Mouse (Mus musculus) olfactory bulb, adult 2 months (tissue): ENCODE measurements at regions not wholly inside any gene's neighbourhood (a gene's known extent, or its start where the extent isn't known, plus 50 kb on each side); places are given as distances from the start of the nearest gene placed in this dataset.

ENCODE experiments used
- CTCF ChIP-seq: fragments of 200-500 bp; IDR thresholded peaks from 2 replicates; pipeline ENCODE4 v1.5.1; 2012; ENCODE audit warnings: low read depth, mild to moderate bottlenecking, low read length, moderate library complexity; ENCODE audit not compliant: insufficient read depth
- POLR2A ChIP-seq: fragments of 200-500 bp; IDR thresholded peaks from 2 replicates; pipeline ENCODE4 v1.6.1; 2012; ENCODE audit warnings: mild to moderate bottlenecking, low read depth, low read length, moderate library complexity; ENCODE audit not compliant: insufficient read depth

- TF ChIP-seq POLR2A (no peak), CTCF (no peak)
These were observed 234.5 kb upstream of the Dab2 start for GRCm38 (mm10) chr15:6065100-6065499.
